Mouse (Mus musculus) kidney, adult 2 months (tissue): ENCODE results near the gene Tesc. TPM values are rescaled to one million over a fixed set of nuclear protein-coding genes. Genes with fewer than 3 reads are reported as not detected.

Experiments
- DNase-seq: peaks from one replicate; pipeline ENCODE4 v3.0.0; 2021
- H3K27ac ChIP-seq: fragments of 200-500 bp; 2 replicates; pipeline ENCODE4 v1.5.1; 2012; ENCODE audit warnings: low read depth, low read length, control low read depth, inconsistent platforms; ENCODE audit not compliant: insufficient read depth
- H3K27me3 ChIP-seq: fragments of 200-500 bp; replicated peaks from 2 replicates; pipeline ENCODE4 v1.6.1; 2012; ENCODE audit warnings: mild to moderate bottlenecking, moderate library complexity, low read length, inconsistent platforms; ENCODE audit not compliant: control insufficient read depth, insufficient read depth
- H3K36me3 ChIP-seq: fragments of 200-500 bp; 2 replicates; pipeline ENCODE4 v1.6.1; 2012; ENCODE audit warnings: mild to moderate bottlenecking, moderate library complexity, low read length, inconsistent platforms; ENCODE audit not compliant: control insufficient read depth, insufficient read depth
- H3K4me1 ChIP-seq: fragments of 200-500 bp; 2 replicates; pipeline ENCODE4 v1.6.1; 2011; ENCODE audit warnings: low read length; ENCODE audit not compliant: control insufficient read depth, insufficient read depth
- H3K4me3 ChIP-seq: fragments of 200-500 bp; 2 replicates; pipeline ENCODE4 v1.5.1; 2011; ENCODE audit warnings: mild to moderate bottlenecking, low read depth, low read length, control low read depth; ENCODE audit not compliant: insufficient read depth
- CTCF ChIP-seq: fragments of 200-500 bp; conservative IDR thresholded peaks from 2 replicates; pipeline ENCODE4 v1.5.1; 2011; ENCODE audit warnings: low read depth, mild to moderate bottlenecking, control low read depth, low read length, moderate library complexity, mixed read lengths; ENCODE audit not compliant: insufficient read depth, insufficient read length
- POLR2A ChIP-seq: fragments of 200-500 bp; IDR thresholded peaks from one replicate; pipeline ENCODE4 v1.6.1; 2011; ENCODE audit warnings: low read depth, low read length, control low read depth
- WGBS: fragments of 180-500 bp; shearing (Covaris S2); methylation state at CpG from one replicate; pipeline ENCODE4 v1.1.7; 2018; 5-methylcytosine and 5-hydroxymethylcytosine counted together
- polyA plus RNA-seq: library from polyadenylated mRNA; depleted of rRNA; stranded (reverse); fragments of >200 nt; gene quantifications from 2 replicates; pipeline ENCODE4 v1.2.3, GENCODE M21; 2012

Tesc gene
- polyA plus RNA-seq, 1 experiment: 33.3 TPM

DNA sequence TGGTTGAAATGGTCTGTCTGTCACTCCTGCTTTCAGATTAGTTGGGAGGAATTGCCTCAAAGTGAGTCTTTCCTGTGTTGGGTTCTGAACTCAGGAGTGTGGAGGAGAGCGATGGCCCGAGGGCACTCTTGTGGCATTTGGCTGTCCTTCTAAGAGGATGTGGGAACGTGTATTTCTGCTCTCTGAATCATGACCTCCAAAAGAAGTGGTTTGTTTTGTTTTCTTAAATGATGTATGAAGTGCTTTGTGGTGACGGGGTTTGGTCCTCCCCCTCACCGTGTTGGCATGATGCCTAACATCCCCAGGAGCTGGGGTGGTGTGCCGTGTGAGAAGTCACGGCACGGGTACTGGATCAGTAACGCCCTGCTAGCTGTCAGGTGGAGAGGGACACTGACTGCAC lies 39.2 kb upstream of the Tesc start:
- H3K27ac ChIP-seq: no peak overlapping the region
- H3K36me3 ChIP-seq: no peaks in the 10 kb centered on the region; the same call in 1 of the 2 replicates
- no peaks in the 10 kb centered on the region for H3K27me3 ChIP-seq
- no peak overlapping the region for H3K4me3 ChIP-seq
- peaks cover 6% of the 10 kb centered on the region; the same call in 1 of the 2 replicates for H3K4me1 ChIP-seq
- WGBS: 61% methylated on average over 9 of the region's 9 CpGs
- no peak for DNase-seq
- TF ChIP-seq POLR2A (no peak), CTCF (no peak)

DNA sequence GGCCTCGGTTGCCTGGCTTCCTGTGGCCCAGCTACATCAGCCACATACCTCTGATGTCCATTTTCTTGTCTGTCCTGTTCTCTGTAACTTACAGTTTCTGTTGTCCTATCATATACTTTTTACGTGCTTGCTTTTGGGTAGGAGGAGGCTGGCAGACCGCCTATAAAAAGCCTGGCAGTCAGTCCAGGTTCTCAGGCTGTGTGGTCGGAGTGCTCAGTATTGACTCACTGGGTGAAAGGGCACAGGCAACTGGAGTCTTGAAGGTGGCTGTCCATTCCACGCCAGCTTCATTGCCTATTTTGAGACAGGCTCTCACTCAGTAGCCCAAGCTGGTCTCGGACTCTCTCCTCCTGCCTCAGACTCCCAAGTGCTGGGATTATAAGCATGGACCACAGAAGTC lies 37.8 kb upstream of the Tesc start:
- Histone ChIP-seq H3K27me3 (no peaks in the 10 kb centered on the region), H3K36me3 (no peaks in the 10 kb centered on the region; the same call in 1 of the 2 replicates), H3K27ac (no peak overlapping the region), H3K4me1 (peaks cover 6% of the 10 kb centered on the region; the same call in 1 of the 2 replicates), H3K4me3 (no peak overlapping the region)
- no peak for TF ChIP-seq CTCF
- TF ChIP-seq POLR2A: no peak
- WGBS: 62% methylated on average over 6 of the region's 6 CpGs
- DNase-seq: peak; percentile 74

DNA sequence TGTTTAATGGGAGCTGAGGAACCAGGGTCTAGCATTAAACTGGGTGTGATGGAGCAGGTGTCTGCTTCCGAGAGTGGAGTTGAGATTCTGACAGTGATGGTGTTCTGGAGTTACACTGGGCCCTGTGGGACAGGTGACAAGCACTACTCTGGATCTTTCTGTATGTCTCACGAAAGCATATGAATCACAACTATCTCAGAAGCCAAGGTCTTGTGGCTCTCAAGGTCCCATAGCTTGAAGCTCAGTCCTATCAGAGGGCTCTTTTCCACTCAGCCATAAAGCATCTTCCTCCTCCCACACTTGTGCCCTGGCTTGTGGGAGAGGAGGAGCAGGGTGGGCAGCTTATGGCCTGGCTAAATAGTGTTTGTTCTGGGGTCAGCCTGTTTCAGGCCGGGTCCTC lies 36.6 kb upstream of the Tesc start:
- TF ChIP-seq POLR2A (no peak), CTCF (no peak)
- no peak overlapping the region for H3K27ac ChIP-seq

DNA sequence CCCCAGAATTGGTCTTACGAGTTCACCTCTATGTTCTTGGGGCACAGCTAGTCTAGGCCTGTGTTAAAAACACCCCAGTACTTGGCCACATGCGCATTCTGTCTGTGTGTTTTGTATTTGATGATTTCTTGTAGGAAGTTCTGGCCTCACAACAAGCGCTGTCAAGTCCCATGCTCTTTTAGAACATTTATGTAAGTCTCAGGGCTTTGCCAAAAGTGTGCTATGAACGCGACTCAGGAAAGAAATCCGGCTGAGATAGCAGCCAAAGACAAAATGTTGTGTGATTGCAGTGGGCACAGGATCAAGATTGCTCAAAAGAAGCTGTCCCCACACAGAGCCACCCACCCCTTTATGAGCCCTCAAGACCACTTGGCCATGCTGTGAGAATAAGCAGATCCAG lies 34.0 kb upstream of the Tesc start:
- H3K4me3 ChIP-seq: no peak overlapping the region
- H3K4me1 ChIP-seq: peaks cover 9% of the 10 kb centered on the region; the same call in 1 of the 2 replicates
- no peaks in the 10 kb centered on the region; the same call in 1 of the 2 replicates for H3K36me3 ChIP-seq
- TF ChIP-seq POLR2A: no peak
- no peak for TF ChIP-seq CTCF
- H3K27me3 ChIP-seq: no peaks in the 10 kb centered on the region
- no peak for DNase-seq
- H3K27ac ChIP-seq: no peak overlapping the region
- WGBS: 88% methylated on average over 6 of the region's 6 CpGs

More for the DNA sequence above, 36.6 kb upstream of the Tesc start:
- no peak for DNase-seq
- H3K36me3 ChIP-seq: no peaks in the 10 kb centered on the region; the same call in 1 of the 2 replicates
- H3K4me3 ChIP-seq: no peak overlapping the region
- peaks cover 12% of the 10 kb centered on the region; the same call in 1 of the 2 replicates for H3K4me1 ChIP-seq
- 66% methylated on average over 3 of the region's 3 CpGs for WGBS
- no peaks in the 10 kb centered on the region for H3K27me3 ChIP-seq

DNA sequence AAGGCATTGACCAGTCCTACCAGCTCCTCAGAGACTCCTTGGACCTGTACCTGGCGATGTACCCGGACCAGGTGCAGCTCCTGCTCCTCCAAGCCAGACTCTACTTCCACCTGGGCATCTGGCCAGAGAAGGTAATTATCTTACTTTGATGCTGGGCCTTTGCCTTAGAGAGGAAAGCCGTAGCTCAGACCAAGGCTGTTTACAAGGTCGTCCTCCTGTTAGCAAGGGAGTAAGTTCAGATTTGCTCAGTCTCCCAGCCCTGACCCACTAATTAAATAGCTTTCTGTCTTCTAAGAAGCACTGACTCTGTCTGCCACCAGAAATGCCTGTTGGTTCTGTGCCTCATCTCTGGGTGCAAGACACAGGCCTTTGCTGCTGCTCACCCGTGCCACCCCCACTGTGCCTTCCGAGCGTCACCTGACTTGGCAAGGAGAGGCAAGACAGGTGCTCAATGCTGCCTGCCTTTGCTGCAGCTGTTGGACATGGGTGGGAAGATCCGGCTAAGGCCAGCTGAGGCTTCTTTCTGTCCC lies 32.1 kb upstream of the Tesc start:
- peak; percentile 85 for DNase-seq
- Histone ChIP-seq H3K27me3 (no peaks in the 10 kb centered on the region), H3K27ac (no peak overlapping the region; the same call in 1 of the 2 replicates), H3K4me1 (peaks cover 9% of the 10 kb centered on the region; the same call in 1 of the 2 replicates), H3K4me3 (no peak overlapping the region), H3K36me3 (no peaks in the 10 kb centered on the region; the same call in 1 of the 2 replicates)
- WGBS: 49% methylated on average over 8 of the region's 8 CpGs
- TF ChIP-seq CTCF (no peak), POLR2A (no peak)

DNA sequence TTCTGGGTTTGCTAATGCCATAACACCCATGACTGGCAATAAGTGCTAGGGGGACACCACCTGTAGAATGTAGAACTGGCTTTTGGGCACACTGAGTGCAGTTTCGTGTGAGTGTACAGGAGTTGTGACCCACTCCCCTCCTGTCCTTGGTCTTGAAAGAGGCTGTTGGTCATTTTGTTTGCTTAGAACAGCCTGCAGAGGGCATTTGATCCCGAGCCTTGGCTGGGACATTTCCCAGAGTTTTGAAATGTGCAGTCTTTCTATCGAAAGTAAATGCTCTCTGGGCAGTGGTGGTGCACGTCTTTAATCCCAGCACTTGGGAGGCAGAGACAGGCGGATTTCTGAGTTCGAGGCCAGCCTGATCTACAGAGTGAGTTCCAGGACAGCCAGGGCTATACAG lies 31.6 kb upstream of the Tesc start:
- H3K27ac ChIP-seq: no peak overlapping the region
- H3K4me1 ChIP-seq: peaks cover 9% of the 10 kb centered on the region; the same call in 1 of the 2 replicates
- H3K36me3 ChIP-seq: no peaks in the 10 kb centered on the region; the same call in 1 of the 2 replicates
- no peak overlapping the region for H3K4me3 ChIP-seq
- no peak for TF ChIP-seq CTCF
- TF ChIP-seq POLR2A: no peak
- 82% methylated on average over 6 of the region's 6 CpGs for WGBS
- no peaks in the 10 kb centered on the region for H3K27me3 ChIP-seq
- no peak for DNase-seq

DNA sequence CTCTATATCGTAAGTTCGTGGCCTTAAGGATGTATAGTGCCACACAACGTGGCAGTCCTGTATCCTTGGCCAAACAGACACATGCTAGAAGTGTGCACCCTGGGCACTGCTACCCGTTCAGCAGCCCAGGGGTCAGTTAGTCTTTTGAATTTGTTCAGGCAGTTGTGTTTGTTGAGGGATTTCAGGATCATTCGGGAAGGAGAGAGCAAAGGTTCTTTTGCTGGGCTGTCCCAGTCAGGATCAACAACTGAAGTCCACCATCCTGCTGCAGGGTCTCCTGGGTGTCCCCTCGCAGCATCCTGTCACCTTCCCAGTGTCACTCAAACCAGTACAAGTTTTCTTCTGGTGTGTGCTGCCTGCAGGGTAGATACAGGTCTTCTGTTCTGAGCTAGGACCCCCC lies 31.0 kb upstream of the Tesc start:
- no peaks in the 10 kb centered on the region for H3K36me3 ChIP-seq

More for the DNA sequence above, 31.0 kb upstream of the Tesc start:
- Histone ChIP-seq H3K4me1 (peaks cover 9% of the 10 kb centered on the region; the same call in 1 of the 2 replicates), H3K27ac (no peak overlapping the region), H3K4me3 (no peak overlapping the region), H3K27me3 (no peaks in the 10 kb centered on the region)
- TF ChIP-seq POLR2A (no peak), CTCF (no peak)
- whole genome bisulfite sequencing: 77% methylated on average over 6 of the region's 6 CpGs
- DNase-seq: peak; percentile 31
